Mouse (Mus musculus): Measurements from ENCODE around the gene Ttc21a. TPM values are rescaled to one million over a fixed set of nuclear protein-coding genes. Genes with fewer than 3 reads are reported as not detected.

The Ttc21a gene
- polyA plus RNA-seq, 1 experiment from 2014 or later: 0.23 TPM

- H3K27me3 ChIP-seq: no peaks in the 10 kb centered on the region
- ATAC-seq (ENCODE audit: insufficient number of reproducible peaks, insufficient read depth, low FRiP score, low TSS enrichment): no peak
- H3K27ac ChIP-seq: no peak overlapping the region
- no peak overlapping the region for H3K9ac ChIP-seq
- H3K9me3 ChIP-seq: no peaks in the 10 kb centered on the region
- no peak overlapping the region for H3K4me3 ChIP-seq
- peaks cover 28% of the 10 kb centered on the region for H3K36me3 ChIP-seq
- no peaks in the 10 kb centered on the region for H3K4me1 ChIP-seq
- H3K4me2 ChIP-seq (replicated peaks): no peak overlapping the region
- WGBS: 81% methylated on average over 7 of the region's 7 CpGs
Measured at GRCm38 (mm10) chr9:119969811-119970210, 32.4 kb downstream of the Ttc21a start.

DNA sequence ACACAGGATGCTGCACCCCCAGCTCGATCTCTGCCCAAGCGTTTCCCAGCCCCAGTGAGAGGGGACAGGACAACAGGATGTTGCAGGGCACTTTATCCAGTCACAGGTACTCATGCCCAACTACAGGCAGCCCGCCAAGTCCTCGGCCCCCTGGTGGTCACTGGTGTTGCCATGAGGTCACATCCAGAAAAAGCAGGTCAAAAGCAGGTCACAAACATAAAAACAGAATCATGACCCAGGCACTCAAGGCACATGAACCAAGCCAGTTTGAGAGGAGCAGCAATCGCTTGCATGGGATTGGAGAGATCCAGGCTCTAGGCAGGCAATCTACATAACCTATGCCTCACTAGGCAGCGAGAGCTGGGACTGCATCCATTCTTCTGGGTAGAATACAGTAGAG is 32.8 kb downstream of the Ttc21a start:
- no peak overlapping the region for H3K9ac ChIP-seq

DNA sequence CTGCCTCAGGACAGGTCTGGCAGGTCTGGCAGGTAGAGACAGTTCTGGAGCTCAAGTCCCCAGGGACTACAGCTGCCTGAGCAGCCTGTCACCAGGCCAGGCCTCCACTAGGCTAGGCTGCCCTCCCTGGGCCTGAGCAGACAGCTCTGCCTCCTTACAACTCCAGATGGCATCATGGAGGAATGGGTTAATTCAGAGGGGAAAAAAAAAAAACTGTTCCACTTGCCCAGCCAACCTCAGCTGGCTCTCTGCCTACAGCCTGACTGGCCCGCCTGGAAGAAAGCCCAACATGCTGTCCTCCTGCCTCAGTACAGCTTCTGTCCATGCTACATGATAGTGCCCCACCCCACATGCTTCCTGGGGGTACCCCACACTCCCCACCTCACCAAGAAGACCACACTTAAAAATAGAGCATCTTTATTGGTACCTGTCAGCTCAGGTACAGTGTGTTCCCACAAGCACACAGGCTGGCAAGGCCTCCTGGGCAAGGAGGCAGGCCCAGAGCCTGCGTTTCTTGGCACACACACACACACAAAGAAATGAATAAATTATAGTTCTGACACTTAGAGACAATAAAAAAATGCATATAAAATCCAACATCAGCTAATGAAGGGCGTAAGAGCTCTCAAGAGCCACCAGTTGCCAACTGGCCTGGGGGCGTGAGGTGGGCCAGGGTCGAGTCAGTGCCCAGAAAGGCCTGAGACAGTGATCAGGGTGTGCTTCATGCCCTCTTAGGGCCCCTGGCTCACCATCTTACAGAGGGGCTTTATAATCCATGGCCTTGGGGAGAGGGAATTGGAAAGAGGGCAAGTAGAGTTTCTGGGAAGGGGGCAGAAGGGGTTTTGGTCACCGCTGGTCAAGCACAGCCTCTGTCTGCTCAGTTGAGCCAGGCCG is 33.6 kb downstream of the Ttc21a start:
- Histone ChIP-seq H3K4me3 (no peak overlapping the region), H3K27ac (no peak overlapping the region), H3K9me3 (no peaks in the 10 kb centered on the region), H3K36me3 (peaks cover 28% of the 10 kb centered on the region), H3K4me2 (replicated peaks) (no peak overlapping the region), H3K27me3 (no peaks in the 10 kb centered on the region), H3K9ac (no peak overlapping the region), H3K4me1 (no peaks in the 10 kb centered on the region)
- WGBS: 85% methylated on average over 7 of the region's 7 CpGs
- no peak for ATAC-seq (ENCODE audit: insufficient number of reproducible peaks, insufficient read depth, low FRiP score, low TSS enrichment)

More for the DNA sequence above, 32.8 kb downstream of the Ttc21a start:
- H3K4me2 ChIP-seq (replicated peaks): no peak overlapping the region
- H3K9me3 ChIP-seq: no peaks in the 10 kb centered on the region
- peaks cover 28% of the 10 kb centered on the region for H3K36me3 ChIP-seq
- H3K27ac ChIP-seq: no peak overlapping the region
- 45% methylated on average over 6 of the region's 6 CpGs for WGBS
- ATAC-seq (ENCODE audit: insufficient number of reproducible peaks, insufficient read depth, low FRiP score, low TSS enrichment): no peak
- no peaks in the 10 kb centered on the region for H3K27me3 ChIP-seq
- no peaks in the 10 kb centered on the region for H3K4me1 ChIP-seq
- no peak overlapping the region for H3K4me3 ChIP-seq

- no peaks in the 10 kb centered on the region for H3K9me3 ChIP-seq
- peaks cover 8% of the 10 kb centered on the region for H3K4me1 ChIP-seq
- no peak overlapping the region for H3K4me2 ChIP-seq (replicated peaks)
- H3K27ac ChIP-seq: no peak overlapping the region
- H3K27me3 ChIP-seq: no peaks in the 10 kb centered on the region
- no peak for ATAC-seq (ENCODE audit: insufficient number of reproducible peaks, insufficient read depth, low FRiP score, low TSS enrichment)
- H3K36me3 ChIP-seq: peaks cover 28% of the 10 kb centered on the region
- WGBS: 95% methylated on average over 10 of the region's 10 CpGs
- H3K9ac ChIP-seq: no peak overlapping the region
- no peak overlapping the region for H3K4me3 ChIP-seq
Measured at GRCm38 (mm10) chr9:119972166-119972565, 34.8 kb downstream of the Ttc21a start.

GRCm38 (mm10) chr9:119972582-119972981 is 35.2 kb downstream of the Ttc21a start:
- Histone ChIP-seq H3K4me1 (peaks cover 12% of the 10 kb centered on the region), H3K27ac (no peak overlapping the region), H3K36me3 (peaks cover 28% of the 10 kb centered on the region), H3K4me2 (replicated peaks) (no peak overlapping the region), H3K9ac (no peak overlapping the region), H3K27me3 (no peaks in the 10 kb centered on the region), H3K9me3 (no peaks in the 10 kb centered on the region), H3K4me3 (no peak overlapping the region)
- WGBS: 94% methylated on average over 12 of the region's 12 CpGs
- ATAC-seq (ENCODE audit: insufficient number of reproducible peaks, insufficient read depth, low FRiP score, low TSS enrichment): no peak

GRCm38 (mm10) chr9:119973281-119973680 is 35.9 kb downstream of the Ttc21a start:
- no peak overlapping the region for H3K27ac ChIP-seq
- no peaks in the 10 kb centered on the region for H3K27me3 ChIP-seq
- H3K4me1 ChIP-seq: peaks cover 19% of the 10 kb centered on the region
- no peak overlapping the region for H3K9ac ChIP-seq
- H3K4me3 ChIP-seq: no peak overlapping the region
- H3K36me3 ChIP-seq: peaks cover 28% of the 10 kb centered on the region
- WGBS: 91% methylated on average over 23 of the region's 23 CpGs
- no peaks in the 10 kb centered on the region for H3K9me3 ChIP-seq
- ATAC-seq (ENCODE audit: insufficient number of reproducible peaks, insufficient read depth, low FRiP score, low TSS enrichment): no peak
- no peak overlapping the region for H3K4me2 ChIP-seq (replicated peaks)

GRCm38 (mm10) chr9:119973869-119974520 is 36.6 kb downstream of the Ttc21a start:
- Histone ChIP-seq H3K4me2 (replicated peaks) (no peak overlapping the region), H3K4me3 (no peak overlapping the region), H3K27ac (no peak overlapping the region), H3K9me3 (no peaks in the 10 kb centered on the region), H3K27me3 (no peaks in the 10 kb centered on the region), H3K9ac (no peak overlapping the region), H3K4me1 (peaks cover 26% of the 10 kb centered on the region), H3K36me3 (peaks cover 28% of the 10 kb centered on the region)
- WGBS: 91% methylated on average over 27 of the region's 27 CpGs
- no peak for ATAC-seq (ENCODE audit: insufficient number of reproducible peaks, insufficient read depth, low FRiP score, low TSS enrichment)

- Histone ChIP-seq H3K36me3 (peaks cover 28% of the 10 kb centered on the region), H3K4me2 (replicated peaks) (no peak overlapping the region), H3K9me3 (no peaks in the 10 kb centered on the region), H3K27me3 (no peaks in the 10 kb centered on the region), H3K4me3 (no peak overlapping the region), H3K27ac (no peak overlapping the region), H3K4me1 (peaks cover 30% of the 10 kb centered on the region), H3K9ac (no peak overlapping the region)
- ATAC-seq (ENCODE audit: insufficient number of reproducible peaks, insufficient read depth, low FRiP score, low TSS enrichment): no peak
- 82% methylated on average over 5 of the region's 5 CpGs for WGBS
Measured at GRCm38 (mm10) chr9:119974609-119975008, 37.2 kb downstream of the Ttc21a start.

DNA sequence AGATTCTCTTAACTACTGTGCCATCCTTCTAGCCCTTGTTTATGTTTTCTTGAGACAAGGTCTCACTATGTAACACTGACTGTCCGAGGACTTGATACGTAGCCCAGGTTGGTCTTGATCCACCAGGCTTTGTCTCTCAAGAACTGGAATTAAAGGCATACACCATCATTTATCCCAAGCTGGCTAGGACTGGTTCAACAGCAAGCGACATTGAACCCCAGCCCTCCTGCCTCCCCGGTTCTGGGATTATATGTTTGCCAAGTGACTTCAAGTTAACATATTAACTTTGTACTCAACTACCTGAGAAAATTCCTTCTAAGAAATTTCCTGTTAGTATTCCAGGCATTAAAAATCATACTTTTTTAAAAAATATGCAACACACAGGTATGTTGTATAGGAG is 37.9 kb downstream of the Ttc21a start:
- Histone ChIP-seq H3K36me3 (peaks cover 28% of the 10 kb centered on the region), H3K27me3 (no peaks in the 10 kb centered on the region), H3K9me3 (no peaks in the 10 kb centered on the region), H3K4me2 (replicated peaks) (no peak overlapping the region), H3K9ac (no peak overlapping the region), H3K4me1 (peaks cover 36% of the 10 kb centered on the region), H3K27ac (no peak overlapping the region), H3K4me3 (no peak overlapping the region)
- no peak for ATAC-seq (ENCODE audit: insufficient number of reproducible peaks, insufficient read depth, low FRiP score, low TSS enrichment)
- WGBS: 93% methylated on average over 4 of the region's 4 CpGs

GRCm38 (mm10) chr9:119976704-119977556 is 39.5 kb downstream of the Ttc21a start:
- no peak for ATAC-seq (ENCODE audit: insufficient number of reproducible peaks, insufficient read depth, low FRiP score, low TSS enrichment)
- H3K4me2 ChIP-seq (replicated peaks): no peak overlapping the region
- H3K9ac ChIP-seq: no peak overlapping the region
- H3K27ac ChIP-seq: no peak overlapping the region
- H3K4me1 ChIP-seq: peaks cover 52% of the 10 kb centered on the region
- H3K36me3 ChIP-seq: peaks cover 24% of the 10 kb centered on the region
- H3K9me3 ChIP-seq: no peaks in the 10 kb centered on the region
- no peaks in the 10 kb centered on the region for H3K27me3 ChIP-seq
- 44% methylated on average over 17 of the region's 17 CpGs for WGBS
- no peak overlapping the region for H3K4me3 ChIP-seq

DNA sequence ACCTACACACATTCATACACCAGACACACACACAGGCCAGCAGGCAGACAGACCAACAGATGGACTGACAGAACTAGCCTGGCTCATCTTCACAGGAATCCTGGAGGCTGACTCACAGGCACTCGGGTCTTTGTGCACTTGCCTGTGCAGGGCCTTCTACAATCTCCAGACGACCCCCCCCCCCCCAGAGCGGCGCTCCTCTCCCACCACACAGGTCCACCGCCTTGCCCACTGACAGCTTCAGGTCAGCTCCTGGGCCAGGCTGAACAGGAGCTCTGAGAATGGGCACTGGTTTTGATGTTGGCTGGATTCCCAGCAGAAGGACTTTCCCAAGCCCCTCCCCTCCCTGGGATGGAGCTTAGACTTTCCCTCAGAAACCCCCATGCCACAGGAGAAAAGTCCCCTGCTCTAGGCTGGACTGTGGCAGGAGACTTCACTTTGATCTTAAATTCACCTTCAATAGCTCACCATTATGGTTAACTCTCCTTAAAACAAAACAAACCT is 40.2 kb downstream of the Ttc21a start:
- H3K4me3 ChIP-seq: no peak overlapping the region
- 0 out of 2 replicates have a peak overlapping the region, but pooled peaks have one; percentile 12 for H3K27ac ChIP-seq
- 52% methylated on average over 5 of the region's 5 CpGs for WGBS
- no peak for ATAC-seq (ENCODE audit: insufficient number of reproducible peaks, insufficient read depth, low FRiP score, low TSS enrichment)
- H3K27me3 ChIP-seq: no peaks in the 10 kb centered on the region
- H3K4me1 ChIP-seq: peaks cover 59% of the 10 kb centered on the region
- 0 out of 2 replicates have a peak overlapping the region, but pooled peaks have one; percentile 13 for H3K4me2 ChIP-seq (replicated peaks)
- H3K9me3 ChIP-seq: no peaks in the 10 kb centered on the region
- peaks cover 17% of the 10 kb centered on the region for H3K36me3 ChIP-seq
- H3K9ac ChIP-seq: no peak overlapping the region
